Mouse (Mus musculus) gastrocnemius, postnatal 25 days (tissue): ENCODE results near the gene Fcgrt. TPM values are rescaled to one million over a fixed set of nuclear protein-coding genes. Genes with fewer than 3 reads are reported as not detected.
"Not testable (repeated sequence)": the region's sequence is repeated elsewhere in the genome, so short reads cannot be mapped to it uniquely, and the experiment has no call there.

Experiments used
- DNase-seq: peaks from one replicate; pipeline ENCODE4 v3.0.0; 2022
- total RNA-seq, 2 experiments: library from RNA; stranded (reverse); gene quantifications; 1 replicate in 1 of 2; 2 replicates in 1 of 2; pipeline ENCODE4 v1.2.3; 2021

The Fcgrt gene
- total RNA-seq, 2 experiments from 2014 or later: 40.3 to 54.5 TPM

- DNase-seq: no peak
These were observed 28.2 kb upstream of the Fcgrt start for GRCm38 (mm10) chr7:45131850-45132249.

DNA sequence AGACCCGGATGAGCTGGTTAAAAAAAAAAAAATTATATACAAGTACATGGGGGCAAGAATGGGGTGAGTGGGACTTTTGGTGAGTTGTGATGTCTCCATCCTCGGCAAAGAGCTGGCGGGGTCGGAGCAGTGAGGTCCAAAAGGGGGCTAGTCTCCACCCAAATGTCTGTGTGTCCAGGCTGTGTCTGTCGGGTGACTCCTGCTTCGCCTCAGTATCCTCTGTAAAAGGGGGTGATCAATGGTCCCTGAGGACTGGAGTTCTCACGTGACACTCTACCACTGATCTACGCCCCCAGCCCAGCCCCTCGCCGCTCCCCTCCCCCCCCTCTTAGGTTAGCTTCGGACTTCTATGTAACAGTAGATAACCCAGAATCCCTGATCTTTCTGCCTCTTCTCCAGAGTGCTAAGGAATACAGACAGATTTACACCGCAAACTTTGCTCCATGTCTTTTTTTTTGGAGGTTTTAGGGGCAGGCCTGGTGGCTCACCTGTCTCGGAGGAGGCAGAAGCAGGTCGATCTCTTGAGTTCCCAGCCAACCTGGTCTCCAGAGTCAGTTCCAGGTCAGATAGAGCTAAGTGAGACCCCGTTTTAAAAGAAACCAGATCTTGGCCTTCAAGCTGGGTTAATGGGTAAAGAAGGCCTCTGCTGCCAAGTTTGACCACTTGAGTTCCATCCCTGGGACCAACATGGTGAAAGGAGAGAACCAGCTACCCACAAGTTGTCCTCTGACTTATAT lies 26.3 kb upstream of the Fcgrt start:
- DNase-seq: no peak

GRCm38 (mm10) chr7:45129318-45129717 lies 25.7 kb upstream of the Fcgrt start:
- peak; percentile 51 for DNase-seq

DNA sequence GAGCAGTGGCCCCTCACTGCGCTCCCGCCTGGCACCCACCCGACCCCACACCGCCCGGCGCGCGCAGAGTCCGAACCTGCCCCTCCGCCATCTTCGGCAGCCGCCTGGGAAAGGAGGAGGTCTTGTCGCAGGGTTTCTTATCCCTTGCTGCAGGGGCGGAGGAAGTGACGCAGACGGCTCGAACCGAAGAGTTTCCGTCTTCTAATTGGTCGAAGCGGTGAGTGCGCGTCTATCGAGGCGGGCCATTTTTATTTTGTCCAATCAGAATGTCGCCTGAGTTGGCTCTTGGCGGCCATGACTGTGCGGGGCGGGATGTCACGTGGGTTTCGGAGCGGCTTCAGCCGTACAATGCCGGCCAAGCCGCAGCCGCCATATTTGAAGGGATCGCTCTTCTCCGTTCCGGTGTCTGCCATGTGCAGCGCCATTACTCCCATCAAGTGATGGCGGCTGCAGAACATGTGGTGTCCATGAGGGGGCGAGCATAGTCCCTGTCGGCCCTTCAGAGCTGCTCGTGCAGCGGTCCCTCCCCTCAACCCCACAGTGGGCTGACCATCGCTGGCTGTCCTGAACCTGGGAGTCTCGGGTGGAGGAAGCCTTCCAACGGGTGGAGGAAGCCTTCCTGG lies 25.1 kb upstream of the Fcgrt start, which contains the start of gene Rpl13a:
Gene Rpl13a (minus strand): TSS at position 138 of the 623 bp plus-strand sequence.
- peak; percentile 99 for DNase-seq

DNA sequence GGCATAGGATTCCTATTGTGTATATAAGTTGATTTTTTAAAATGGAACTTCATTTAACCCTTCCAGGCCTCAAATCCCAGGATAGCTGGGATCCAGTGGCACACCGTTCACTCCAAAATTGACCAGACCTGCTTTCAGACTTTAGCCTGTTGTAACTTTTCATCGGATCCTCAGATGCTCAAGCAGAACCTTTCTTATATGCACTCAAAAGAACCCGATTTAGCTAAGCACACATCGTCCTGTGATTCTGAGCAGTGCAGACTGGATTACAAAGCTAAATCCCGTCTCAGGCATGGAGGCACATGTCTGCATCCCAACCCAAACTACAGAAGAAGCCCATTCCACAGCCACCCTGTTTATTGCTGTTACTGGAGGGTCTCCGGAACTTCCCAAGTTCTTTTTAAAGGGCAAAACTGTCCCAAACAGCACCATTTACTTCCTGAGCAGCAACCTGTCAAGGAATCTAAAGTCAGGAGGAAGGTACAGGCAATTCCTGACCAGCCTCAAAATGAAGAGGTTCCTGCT lies 24.1 kb upstream of the Fcgrt start:
- DNase-seq: no peak

- no peak for DNase-seq
These were observed 23.4 kb upstream of the Fcgrt start for GRCm38 (mm10) chr7:45126844-45127699.

DNA sequence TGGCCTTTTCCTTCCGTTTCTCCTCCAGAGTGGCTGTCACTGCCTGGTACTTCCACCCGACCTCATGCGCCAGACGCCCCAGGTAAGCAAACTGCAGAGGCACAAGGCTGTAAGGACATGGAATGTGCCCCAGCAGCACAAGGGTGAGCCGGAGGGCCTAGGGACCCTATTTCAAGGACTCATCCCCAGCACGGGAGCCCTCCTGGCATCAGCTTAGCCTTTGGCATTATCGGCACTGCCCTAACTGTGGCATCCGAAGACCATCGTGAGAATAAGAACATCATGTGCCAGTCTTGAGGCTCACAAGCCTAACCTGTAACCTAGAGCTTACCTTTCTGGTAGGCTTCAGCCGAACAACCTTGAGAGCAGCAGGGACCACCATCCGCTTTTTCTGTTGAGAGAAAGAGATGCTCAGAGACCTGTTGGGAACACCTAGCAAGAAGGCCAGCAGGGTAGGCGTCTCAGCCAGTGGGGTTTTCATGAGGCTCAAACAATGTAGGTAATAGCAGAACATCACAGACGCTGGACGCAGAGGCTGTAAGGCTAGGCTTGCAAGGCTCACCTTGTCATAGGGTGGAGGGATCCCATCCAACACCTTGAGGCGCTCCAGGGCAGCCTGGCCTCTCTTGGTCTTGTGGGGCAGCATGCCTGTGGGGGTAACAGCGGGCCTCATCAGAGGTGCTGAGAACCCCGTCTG lies 22.6 kb upstream of the Fcgrt start:
- no peak for DNase-seq

- not testable (repeated sequence) for DNase-seq
These were observed 22.0 kb upstream of the Fcgrt start for GRCm38 (mm10) chr7:45125649-45126048.

DNA sequence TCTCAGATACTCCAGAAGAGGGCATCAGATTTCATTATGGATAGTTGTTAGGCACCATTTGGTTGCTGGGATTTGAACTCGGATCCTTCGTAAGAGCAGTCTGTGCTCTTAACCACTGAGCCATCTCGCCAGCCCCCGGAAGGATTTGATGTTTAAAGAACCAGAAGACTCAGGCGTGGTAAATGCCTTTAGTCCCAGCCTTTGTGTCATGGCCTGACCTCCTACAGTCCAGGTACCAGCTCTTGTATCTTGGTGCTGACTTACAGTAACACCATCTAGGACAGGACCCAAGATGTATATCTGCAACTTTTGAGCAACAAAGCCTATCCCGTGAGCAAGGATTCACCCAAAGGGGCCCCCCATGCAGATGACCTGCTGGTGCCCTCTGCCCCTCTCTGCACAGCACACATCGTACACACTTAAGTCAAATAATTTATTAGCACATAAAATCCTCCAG lies 21.5 kb upstream of the Fcgrt start:
- no peak for DNase-seq

- DNase-seq: peak; percentile 98
These were observed 20.8 kb upstream of the Fcgrt start, which contains the start of gene Rps11 for GRCm38 (mm10) chr7:45124224-45125143. TSS of gene Rps11 (minus strand) at chr7:45124439.

- no peak for DNase-seq
These were observed 19.5 kb upstream of the Fcgrt start for GRCm38 (mm10) chr7:45123186-45123570.

- no peak for DNase-seq
These were observed 19.0 kb upstream of the Fcgrt start for GRCm38 (mm10) chr7:45122561-45123185.

GRCm38 (mm10) chr7:45121966-45122365 lies 18.3 kb upstream of the Fcgrt start:
- no peak for DNase-seq

DNA sequence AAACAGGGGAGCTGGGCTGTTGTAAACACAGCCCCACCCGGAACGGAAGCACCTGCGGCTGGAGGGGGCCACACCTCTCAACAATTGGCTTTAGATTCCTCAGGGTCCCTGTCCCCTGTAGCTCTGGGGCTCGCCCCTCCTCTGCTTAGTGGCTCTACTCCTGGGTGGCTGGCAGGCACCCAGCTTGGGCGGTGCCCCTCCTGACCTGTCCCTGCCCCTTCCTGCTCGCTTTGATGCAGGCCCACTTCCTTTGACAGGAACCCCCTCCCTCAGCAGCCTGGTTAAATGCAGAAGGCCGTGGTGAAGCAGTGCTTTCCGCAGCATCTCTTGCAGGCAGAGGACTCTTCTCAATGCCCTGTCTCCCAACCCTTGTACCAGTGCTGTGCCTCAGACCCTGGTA lies 17.8 kb upstream of the Fcgrt start:
- DNase-seq: peak; percentile 79

- DNase-seq: no peak
These were observed 16.4 kb upstream of the Fcgrt start for GRCm38 (mm10) chr7:45119780-45120709.

- DNase-seq: no peak
These were observed 14.7 kb upstream of the Fcgrt start for GRCm38 (mm10) chr7:45118336-45118735.

GRCm38 (mm10) chr7:45117566-45117965 lies 13.9 kb upstream of the Fcgrt start:
- no peak for DNase-seq

DNA sequence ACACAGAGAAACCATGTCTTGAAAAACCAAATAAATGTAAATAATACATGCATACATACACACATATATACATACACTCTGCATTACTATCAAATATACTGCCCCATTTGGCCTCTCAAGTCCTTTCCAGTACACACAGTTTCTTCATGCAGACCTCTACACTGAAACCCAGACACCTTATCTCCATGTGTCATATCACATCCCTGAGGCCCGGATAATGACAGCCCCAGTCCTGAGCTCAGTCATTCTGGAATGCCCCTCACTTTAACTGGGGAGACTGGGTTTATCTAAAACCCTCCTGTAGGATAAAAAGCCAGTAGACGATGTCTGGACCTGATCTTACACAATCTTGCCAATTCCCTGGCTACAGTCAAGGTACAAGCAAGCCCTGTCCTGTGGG lies 9.8 kb upstream of the Fcgrt start:
- no peak for DNase-seq

- no peak for DNase-seq
These were observed 8.9 kb upstream of the Fcgrt start for GRCm38 (mm10) chr7:45112529-45112928.
